Mouse (Mus musculus) spleen, adult 18-20 months (tissue): ENCODE measurements around the gene Ckap4.
A peak's percentile ranks its signal among the peaks of the same experiment; 100 is the strongest.
"Not testable (repeated sequence)": the region's sequence is repeated elsewhere in the genome, so short reads cannot be mapped to it uniquely, and the experiment has no call there.

Experiments used
- DNase-seq, 2 experiments: peaks; one replicate each; pipeline ENCODE4 v3.0.0; 2022; ENCODE audit warnings: mixed read lengths in 2 of 2

Ckap4 gene

GRCm38 (mm10) chr10:84549146-84549919 is 15.5 kb upstream of the Ckap4 start:
- no peak for DNase-seq

DNA sequence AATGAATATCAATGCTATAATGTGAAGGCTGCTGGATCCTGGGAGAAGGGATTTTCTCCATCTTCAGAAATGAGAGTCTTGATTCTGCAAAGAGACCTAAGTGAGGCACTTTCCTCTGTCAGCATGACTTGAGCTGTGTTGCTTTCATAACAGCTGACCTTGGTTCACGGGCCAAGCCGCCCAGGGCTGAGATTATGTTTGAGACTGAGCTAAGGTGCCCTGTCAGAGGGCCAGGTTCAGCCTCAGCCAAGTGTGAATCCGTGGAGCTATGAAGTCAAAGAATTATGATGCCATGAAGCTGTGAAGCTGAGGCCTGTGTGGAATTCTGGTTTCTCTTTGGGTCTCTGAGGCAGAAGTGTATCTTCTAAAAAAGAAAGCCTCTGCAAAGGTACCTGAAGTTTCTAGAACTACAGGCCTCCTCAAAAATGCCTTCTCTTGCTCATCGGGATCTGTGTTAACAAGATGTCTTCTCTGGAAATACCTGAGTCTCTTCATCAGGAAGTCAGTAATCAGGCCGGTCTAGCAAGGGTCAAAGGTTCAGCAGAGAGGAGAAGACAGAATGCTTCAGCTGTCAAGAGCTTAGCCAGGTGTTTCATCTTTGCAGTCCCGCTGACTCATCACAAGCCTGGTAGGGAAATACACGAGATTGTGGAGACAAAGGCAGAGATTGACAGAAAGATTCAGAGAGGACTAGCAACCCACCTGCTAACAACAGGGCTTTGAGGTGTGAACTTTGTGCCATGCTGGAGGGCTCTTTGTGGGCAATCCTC is 11.2 kb upstream of the Ckap4 start:
- no peak for DNase-seq

DNA sequence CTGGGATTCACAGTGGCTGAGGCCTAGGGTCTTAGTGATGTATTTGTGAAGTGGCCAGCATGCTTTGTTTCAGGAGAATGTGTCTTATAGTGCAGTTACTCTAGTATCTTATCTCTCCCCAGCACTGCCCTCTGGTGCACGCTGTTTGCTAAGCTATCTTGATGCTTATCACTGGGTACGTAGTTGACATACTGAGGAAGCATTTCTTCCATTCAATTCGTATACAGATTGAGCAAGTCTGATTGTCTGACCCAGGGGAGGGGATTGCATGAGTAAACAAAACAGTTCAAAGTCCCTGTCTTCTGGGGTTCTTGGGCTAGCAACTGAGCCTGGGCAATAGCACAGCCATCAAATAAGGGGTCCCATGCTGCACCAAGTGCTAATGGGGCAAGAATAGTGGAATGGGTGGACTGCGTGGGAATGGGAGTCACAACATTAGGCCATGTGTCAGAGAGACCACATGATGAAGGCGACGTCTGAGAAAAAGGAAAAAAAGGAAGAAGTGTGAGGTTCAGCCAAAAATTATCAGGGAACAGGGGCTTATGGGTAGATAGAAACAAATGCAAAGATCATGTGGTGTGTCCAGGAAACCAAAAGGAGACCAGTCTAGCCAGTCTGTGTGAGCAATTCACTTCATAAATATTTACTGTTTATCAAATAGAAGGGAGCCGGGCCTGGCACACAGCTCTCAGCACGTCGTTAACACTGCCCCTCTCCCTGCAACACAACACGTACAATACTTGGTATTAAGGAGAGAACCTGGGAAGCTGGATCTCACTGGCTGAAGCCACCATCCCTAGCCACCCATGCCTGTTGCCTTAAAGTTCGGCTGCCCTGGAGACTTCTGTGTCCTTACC is 9.2 kb upstream of the Ckap4 start:
- no peak for DNase-seq

GRCm38 (mm10) chr10:84539651-84540050 is 5.8 kb upstream of the Ckap4 start:
- no peak for DNase-seq

DNA sequence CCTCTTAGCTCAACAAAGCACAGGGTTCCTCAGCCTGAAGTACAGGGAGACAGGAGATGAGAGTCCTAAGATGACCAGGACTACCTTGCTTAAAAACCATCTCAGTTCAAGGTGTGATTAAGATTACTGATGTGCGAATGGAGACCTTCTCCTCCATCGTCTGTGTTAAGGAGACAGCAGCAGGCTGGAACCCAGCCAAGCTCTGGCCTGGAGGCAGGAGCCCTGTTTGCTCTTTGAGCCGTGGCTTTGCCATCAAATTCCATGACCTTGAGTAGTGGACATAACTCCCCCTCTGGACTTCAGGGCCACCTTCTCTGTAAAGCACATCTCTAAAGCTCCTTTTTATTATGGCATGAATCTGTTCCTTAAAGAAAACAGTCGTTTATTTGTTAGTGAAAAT is 2.0 kb upstream of the Ckap4 start:
- DNase-seq, result no peak

- DNase-seq, result no peak
Observed at GRCm38 (mm10) chr10:84535458-84535857, 1.6 kb upstream of the Ckap4 start.

- peak in 1 of 2 experiments; percentile 49 for DNase-seq
Observed at GRCm38 (mm10) chr10:84532911-84533882, 665 bp downstream of the Ckap4 start.

DNA sequence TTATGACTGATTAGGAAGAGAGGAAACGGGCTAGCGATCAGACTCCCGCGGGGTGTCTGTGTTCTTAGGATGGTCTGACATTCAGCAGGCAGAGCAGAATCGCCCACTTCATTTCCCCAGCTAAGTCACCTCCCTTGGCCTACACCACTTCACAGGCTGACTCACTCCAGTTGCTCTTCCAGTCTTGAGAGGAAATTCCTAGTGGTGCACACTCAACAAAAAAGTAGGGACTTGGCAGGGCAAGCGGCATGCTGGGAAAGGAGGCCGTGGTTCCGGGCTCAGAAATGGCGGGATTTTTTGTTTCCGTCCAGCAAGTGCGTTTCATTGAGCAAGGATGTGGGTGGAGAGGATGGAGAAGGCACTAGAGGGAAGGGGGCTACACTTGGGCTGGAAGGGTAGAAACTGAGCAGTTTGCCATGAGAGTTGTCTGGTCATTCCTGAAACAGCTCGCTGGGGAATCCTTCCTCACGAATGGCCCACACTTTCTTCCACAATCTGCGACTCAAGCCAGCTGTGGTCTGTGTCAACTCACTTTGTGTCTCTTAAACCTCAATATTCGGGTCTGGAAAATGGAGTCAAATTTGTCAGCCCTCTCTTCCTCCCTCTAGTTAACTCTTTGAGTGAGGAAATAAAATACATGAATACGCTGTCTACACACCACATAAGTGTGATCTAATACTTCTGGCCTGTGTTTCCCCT is 1.5 kb downstream of the Ckap4 start:
- no peak for DNase-seq

DNA sequence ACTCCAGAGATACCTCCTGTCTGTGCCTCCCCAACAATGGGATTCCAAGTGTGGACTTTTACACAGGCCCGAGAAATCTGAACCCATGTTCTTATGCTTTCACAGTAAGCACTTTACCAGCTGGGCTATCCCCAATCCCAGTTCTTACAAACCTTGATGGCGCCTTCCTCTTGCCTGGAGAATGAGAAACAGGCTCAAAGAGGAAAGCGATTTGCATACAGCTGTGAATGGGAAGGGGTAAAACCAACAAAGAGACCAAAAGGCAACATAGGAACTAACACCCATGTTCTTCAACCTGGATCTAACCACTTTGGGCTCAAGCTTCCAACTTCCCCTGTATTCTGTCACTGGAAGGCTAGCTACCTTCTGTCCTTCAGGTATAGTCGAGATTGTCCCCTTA is 2.3 kb downstream of the Ckap4 start:
- DNase-seq, result no peak

GRCm38 (mm10) chr10:84530388-84530787 is 3.5 kb downstream of the Ckap4 start:
- DNase-seq, result no peak

GRCm38 (mm10) chr10:84527631-84528030 is 6.2 kb downstream of the Ckap4 start:
- no peak for DNase-seq

- no peak for DNase-seq
Observed at GRCm38 (mm10) chr10:84527070-84527469, 6.8 kb downstream of the Ckap4 start.

DNA sequence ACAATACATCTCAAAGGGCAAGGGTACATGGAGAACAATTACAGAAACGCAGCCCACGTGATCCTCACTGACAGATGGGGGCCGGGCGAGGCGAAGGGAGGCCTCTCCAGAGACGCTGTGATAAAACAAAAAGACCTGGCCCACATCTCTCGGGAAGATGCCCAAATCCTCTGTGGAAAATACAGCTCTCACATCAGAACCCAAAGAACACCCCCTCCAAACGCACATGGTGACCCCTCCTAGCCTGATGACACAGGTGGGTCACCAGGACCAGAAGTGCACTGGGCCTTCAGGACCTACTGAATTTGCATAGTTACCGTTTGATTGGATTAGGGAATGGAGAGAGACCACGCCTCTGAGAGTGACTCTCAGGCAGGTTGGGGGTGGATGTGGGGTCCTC is 7.4 kb downstream of the Ckap4 start:
- DNase-seq, result no peak

DNA sequence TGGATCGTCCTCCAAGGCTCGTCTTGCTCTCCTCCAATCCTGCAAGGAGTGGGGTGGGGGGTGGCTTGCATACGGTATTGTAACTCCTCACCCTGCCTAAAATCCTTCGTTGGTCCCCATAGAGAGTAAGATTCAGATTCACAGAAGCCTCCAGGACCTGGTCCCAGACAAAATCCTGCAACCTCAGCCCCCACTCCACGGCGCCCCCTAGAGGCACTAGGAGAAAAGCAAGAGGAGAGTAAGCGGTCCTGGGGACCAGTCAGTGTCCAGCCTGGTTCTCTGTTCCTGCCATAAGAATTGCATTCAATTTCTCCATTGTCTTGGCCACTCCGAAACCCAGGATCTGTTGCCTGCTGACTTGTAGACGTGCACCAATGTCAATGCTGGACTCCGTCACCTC is 10.2 kb downstream of the Ckap4 start:
- no peak for DNase-seq

GRCm38 (mm10) chr10:84516414-84516927 is 17.4 kb downstream of the Ckap4 start:
- DNase-seq, result peak; percentile 33 to 54

DNA sequence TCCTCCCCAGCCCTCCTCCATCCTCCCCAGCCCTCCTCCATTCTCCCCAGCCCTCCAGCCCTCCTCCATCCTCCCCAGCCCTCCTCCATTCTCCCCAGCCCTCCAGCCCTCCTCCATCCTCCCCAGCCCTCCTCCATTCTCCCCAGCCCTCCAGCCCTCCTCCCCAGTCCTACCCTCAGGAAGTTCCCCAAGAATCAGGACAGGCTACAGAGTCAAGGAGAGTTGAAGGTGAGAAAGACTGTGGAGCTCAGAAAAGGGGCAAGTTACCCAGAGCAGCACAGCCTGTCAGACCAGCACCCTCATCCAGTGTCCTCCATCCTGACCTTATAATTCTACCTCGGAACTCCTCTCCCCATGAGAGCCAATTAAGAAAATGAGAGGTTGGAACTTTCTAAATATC is 17.9 kb downstream of the Ckap4 start:
- DNase-seq, result not testable (repeated sequence)

- peak in 1 of 2 experiments; percentile 77 for DNase-seq
Observed at GRCm38 (mm10) chr10:84515512-84515950, 18.3 kb downstream of the Ckap4 start.

GRCm38 (mm10) chr10:84514038-84514578 is 19.8 kb downstream of the Ckap4 start:
- DNase-seq, result peak; percentile 29 to 70

- no peak for DNase-seq
Observed at GRCm38 (mm10) chr10:84512766-84513165, 21.1 kb downstream of the Ckap4 start.

DNA sequence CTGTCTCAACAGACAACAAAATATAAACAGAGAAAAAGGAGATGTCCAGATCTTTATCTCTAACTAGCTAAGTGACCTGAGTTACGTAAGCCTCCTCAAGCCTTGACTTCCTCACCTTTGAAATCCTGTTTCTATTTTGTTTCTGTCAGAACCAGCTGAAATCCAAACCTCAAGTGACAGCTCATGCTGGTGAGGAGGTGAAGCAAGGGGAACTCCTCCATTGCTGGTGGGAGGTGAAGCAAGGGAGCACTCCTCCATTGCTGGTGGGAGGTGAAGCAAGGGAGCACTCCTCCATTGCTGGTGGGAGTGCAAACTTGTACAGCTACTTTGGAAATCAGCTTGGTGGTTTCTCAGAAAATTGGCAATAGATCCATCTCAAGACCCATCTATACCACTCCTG is 25.3 kb downstream of the Ckap4 start:
- no peak for DNase-seq

DNA sequence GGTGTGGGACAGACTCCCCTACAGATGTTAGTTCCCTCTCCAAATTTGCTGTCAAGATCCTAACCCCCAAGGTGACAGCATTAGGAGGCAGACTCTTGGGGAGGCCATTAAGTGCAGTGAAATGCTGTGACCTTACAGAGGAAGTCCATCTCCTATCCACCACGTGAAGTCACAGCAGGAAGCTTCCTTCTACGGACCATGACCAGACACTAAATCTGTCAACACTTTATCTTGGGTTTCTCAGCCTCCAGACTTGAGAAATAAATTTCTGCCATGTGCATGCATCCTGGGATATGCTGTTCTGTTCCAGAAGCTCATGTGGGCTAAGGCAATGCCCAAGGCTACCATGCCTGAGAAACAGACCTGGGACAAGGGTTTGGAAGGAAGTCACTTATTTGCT is 35.0 kb downstream of the Ckap4 start:
- DNase-seq, result no peak
